Mouse (Mus musculus): ENCODE measurements around the gene Erc1. TPM values are rescaled to one million over a fixed set of nuclear protein-coding genes. Genes with fewer than 3 reads are reported as not detected.
A peak's percentile ranks its signal among the peaks of the same experiment; 100 is the strongest.

Erc1 gene
- polyA plus RNA-seq, 1 experiment from 2014 or later: 13.9 TPM

DNA sequence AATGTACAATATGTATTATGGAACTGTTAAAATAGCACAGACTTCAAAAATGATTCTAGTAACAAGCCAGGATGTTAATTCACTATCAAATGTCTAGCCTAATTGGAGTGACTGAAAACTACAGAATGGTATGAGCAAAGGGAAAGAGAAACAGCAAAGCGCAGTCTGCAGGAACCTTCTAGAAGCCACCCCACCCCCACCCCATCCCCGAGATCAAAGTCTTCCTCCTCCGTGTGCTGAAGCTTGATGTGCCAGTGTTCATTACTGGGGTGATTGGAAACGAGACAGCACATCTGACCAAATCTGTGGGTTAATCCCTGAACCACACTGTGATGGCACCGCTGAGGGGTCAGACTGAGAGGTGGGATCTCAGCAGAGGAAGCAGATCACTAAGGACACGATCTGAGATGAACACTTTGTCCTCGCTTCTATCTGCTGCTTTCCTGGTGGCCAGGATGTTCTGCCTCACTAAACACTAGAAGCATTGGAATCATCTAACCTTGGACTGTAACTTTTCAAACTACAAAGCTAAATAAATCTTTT, 98.8 kb downstream of the Erc1 start:
- no peaks in the 10 kb centered on the region for H3K4me1 ChIP-seq (replicated peaks)
- 84% methylated on average over 7 of the region's 7 CpGs for WGBS
- no peak overlapping the region for H3K27ac ChIP-seq
- no peak overlapping the region for H3K9ac ChIP-seq
- no peaks in the 10 kb centered on the region for H3K9me3 ChIP-seq (replicated peaks)
- H3K36me3 ChIP-seq: peaks cover 37% of the 10 kb centered on the region
- H3K27me3 ChIP-seq: no peaks in the 10 kb centered on the region
- ATAC-seq (replicated peaks; ENCODE audit: insufficient number of reproducible peaks, insufficient read depth, low FRiP score, low read depth): no peak
- no peak overlapping the region for H3K4me3 ChIP-seq
- no peak overlapping the region for H3K4me2 ChIP-seq

DNA sequence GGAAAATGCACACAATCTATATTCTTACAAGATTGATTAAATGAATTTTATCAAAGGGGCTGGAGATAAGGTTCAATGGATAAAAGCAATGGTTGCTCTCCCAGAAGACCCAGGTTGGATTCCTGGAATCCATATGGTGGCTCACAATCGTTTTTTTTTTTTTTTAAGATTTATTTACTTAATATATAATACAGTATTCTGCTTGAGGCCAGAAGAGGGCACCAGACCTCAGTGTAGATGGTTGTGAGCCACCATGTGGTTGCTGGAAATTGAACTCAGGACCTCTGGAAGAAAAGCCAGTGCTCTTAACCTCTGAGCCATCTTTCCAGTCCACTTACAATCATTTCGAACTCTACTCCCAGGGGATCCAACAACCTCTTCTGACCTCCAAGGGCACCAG, 106.1 kb downstream of the Erc1 start:
- no peak overlapping the region for H3K4me2 ChIP-seq
- 80% methylated on average over 2 of the region's 2 CpGs for WGBS
- no peak overlapping the region for H3K4me3 ChIP-seq
- H3K9ac ChIP-seq: no peak overlapping the region
- H3K4me1 ChIP-seq (replicated peaks): peaks cover 8% of the 10 kb centered on the region
- no peaks in the 10 kb centered on the region for H3K9me3 ChIP-seq (replicated peaks)
- no peak overlapping the region for H3K27ac ChIP-seq
- no peak for ATAC-seq (replicated peaks; ENCODE audit: insufficient number of reproducible peaks, insufficient read depth, low FRiP score, low read depth)
- no peaks in the 10 kb centered on the region for H3K27me3 ChIP-seq
- H3K36me3 ChIP-seq: peaks cover 12% of the 10 kb centered on the region

DNA sequence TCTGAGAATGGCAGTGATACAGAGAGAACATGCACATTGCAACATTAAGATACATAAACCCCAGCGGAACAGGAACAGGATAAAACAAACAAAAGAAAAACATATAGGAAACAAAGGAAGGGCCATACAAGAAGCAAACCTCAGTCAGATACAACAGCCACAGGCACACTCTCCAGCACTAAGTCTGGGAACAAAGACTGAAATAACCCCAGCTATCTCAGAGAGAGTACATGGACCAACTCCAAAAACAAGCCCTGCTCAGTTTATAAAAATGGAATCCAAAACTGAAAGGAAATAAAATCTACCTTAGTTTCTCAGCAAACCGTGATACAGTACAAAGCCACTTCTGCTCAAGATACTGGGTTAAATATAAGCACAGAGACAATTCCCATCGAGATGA, 107.4 kb downstream of the Erc1 start:
- Histone ChIP-seq H3K4me1 (replicated peaks) (peaks cover 8% of the 10 kb centered on the region), H3K9me3 (replicated peaks) (no peaks in the 10 kb centered on the region), H3K36me3 (peaks cover 12% of the 10 kb centered on the region), H3K27ac (peak overlapping the region; percentile 11; the same call in 1 of the 2 replicates), H3K27me3 (no peaks in the 10 kb centered on the region), H3K4me2 (no peak overlapping the region), H3K4me3 (no peak overlapping the region), H3K9ac (no peak overlapping the region)
- no peak for ATAC-seq (replicated peaks; ENCODE audit: insufficient number of reproducible peaks, insufficient read depth, low FRiP score, low read depth)
- 69% methylated on average over 3 of the region's 3 CpGs for WGBS

DNA sequence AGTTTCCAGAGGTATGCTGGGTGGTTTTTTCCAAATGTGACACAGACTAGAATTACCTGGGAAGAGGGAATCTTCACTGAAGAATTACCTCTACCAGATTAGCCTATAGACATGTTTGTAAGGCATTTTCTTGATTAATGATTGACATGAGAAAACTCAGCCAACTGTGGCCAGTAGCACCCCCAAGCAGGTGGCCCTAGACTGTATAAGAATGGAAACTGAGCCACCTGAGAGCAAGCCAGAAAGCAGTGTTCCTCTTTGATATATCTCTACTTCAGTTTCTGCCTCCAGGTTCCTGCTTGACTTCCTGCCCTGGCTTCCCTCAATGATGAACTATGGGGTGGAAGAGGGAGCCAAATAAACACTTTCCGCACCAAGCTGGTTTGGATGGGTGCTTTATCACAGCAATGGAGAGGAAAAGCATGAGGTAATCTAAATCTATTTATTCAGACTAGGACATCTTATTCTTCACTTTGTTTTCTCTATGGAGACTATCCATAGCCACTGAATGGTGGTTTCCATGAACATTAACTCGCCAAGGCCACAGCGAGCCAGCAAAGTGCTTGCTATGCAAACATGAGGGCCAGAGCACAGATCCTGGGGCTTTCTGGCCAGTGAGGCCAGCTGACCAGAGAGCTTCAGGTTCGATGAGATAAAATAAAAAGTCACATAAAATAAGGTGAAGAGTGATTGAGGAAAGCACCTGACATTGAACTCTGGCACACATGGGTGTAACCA, 109.2 kb downstream of the Erc1 start:
- H3K9me3 ChIP-seq (replicated peaks): no peaks in the 10 kb centered on the region
- H3K27ac ChIP-seq: no peak overlapping the region
- no peak for ATAC-seq (replicated peaks; ENCODE audit: insufficient number of reproducible peaks, insufficient read depth, low FRiP score, low read depth)
- no peak overlapping the region for H3K4me2 ChIP-seq
- no peaks in the 10 kb centered on the region for H3K27me3 ChIP-seq
- H3K36me3 ChIP-seq: peaks cover 12% of the 10 kb centered on the region
- H3K9ac ChIP-seq: no peak overlapping the region
- 83% methylated on average over 4 of the region's 4 CpGs for whole genome bisulfite sequencing
- peaks cover 8% of the 10 kb centered on the region for H3K4me1 ChIP-seq (replicated peaks)
- H3K4me3 ChIP-seq: no peak overlapping the region

DNA sequence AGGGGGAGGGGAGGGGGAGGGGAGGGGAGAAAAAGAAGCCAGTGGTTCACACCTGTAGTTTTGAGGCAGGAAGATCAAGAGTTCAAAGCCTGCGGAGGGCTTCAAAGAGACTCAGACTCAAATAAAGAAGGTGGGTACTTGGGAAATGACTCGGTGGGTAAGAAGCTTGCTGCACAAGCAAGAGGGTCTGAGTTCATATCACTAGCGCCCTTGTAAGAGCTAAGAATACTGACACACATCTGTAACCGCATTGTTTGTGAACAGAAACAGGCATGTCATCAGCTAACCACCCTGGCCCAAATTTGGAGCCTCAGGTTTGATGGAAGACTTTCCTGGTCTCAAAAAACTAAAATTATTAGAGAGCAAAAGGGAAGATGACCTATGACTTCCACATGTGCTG, 110.3 kb downstream of the Erc1 start:
- Histone ChIP-seq H3K4me3 (no peak overlapping the region), H3K27me3 (no peaks in the 10 kb centered on the region), H3K4me1 (replicated peaks) (peaks cover 8% of the 10 kb centered on the region), H3K36me3 (peaks cover 7% of the 10 kb centered on the region), H3K27ac (no peak overlapping the region), H3K9me3 (replicated peaks) (no peaks in the 10 kb centered on the region), H3K4me2 (no peak overlapping the region), H3K9ac (no peak overlapping the region)
- ATAC-seq (replicated peaks; ENCODE audit: insufficient number of reproducible peaks, insufficient read depth, low FRiP score, low read depth): no peak
- WGBS: 88% methylated on average over 4 of the region's 4 CpGs

DNA sequence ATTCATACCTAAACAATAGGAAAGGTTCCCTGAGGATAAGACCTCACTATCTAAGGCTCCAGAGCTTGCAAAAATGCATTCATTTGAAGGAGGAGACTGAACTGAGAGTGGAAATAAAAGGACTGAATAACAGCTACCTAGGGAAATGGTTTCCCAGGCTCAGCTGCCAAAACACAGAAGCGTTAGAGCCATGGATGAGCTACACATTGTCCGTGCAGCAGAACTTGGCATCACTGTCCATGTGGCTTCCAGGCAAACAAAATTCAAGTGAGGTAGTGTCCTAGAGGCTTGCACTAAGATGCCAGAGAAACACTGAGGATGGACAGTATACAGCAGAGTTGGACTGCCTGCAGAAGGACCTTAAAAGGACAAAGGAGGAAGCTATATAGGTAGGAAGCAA, 112.0 kb downstream of the Erc1 start:
- Histone ChIP-seq H3K4me1 (replicated peaks) (peaks cover 8% of the 10 kb centered on the region), H3K9me3 (replicated peaks) (no peaks in the 10 kb centered on the region), H3K36me3 (peaks cover 6% of the 10 kb centered on the region), H3K4me2 (no peak overlapping the region), H3K27ac (no peak overlapping the region), H3K4me3 (no peak overlapping the region), H3K9ac (no peak overlapping the region), H3K27me3 (no peaks in the 10 kb centered on the region)
- no peak for ATAC-seq (replicated peaks; ENCODE audit: insufficient number of reproducible peaks, insufficient read depth, low FRiP score, low read depth)
- WGBS: 75% methylated on average over 2 of the region's 2 CpGs

DNA sequence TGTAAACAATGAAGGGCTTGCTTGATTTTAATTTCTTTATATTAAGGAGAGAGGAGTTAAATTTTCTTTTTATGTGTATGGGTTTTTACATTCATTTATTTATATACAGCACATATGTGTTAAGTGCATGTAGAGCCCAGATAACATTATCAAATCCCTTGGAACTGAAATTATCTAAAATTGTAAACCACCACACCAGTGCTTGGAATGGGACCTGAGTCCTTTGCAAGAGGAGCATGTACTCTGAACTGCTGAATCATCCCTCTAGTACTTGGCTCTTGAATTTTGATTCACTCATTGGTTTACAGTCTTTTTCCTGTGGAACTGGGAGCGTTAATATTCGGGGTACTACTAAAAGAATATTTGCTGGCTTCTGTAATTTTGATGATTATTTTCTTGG, 116.8 kb downstream of the Erc1 start:
- H3K4me1 ChIP-seq (replicated peaks): no peaks in the 10 kb centered on the region
- no peaks in the 10 kb centered on the region for H3K36me3 ChIP-seq
- no peak overlapping the region for H3K4me2 ChIP-seq
- H3K4me3 ChIP-seq: no peak overlapping the region
- H3K9me3 ChIP-seq (replicated peaks): no peaks in the 10 kb centered on the region
- WGBS: 91% methylated on average over 2 of the region's 2 CpGs
- no peaks in the 10 kb centered on the region for H3K27me3 ChIP-seq
- ATAC-seq (replicated peaks; ENCODE audit: insufficient number of reproducible peaks, insufficient read depth, low FRiP score, low read depth): no peak
- no peak overlapping the region for H3K9ac ChIP-seq
- H3K27ac ChIP-seq: no peak overlapping the region

DNA sequence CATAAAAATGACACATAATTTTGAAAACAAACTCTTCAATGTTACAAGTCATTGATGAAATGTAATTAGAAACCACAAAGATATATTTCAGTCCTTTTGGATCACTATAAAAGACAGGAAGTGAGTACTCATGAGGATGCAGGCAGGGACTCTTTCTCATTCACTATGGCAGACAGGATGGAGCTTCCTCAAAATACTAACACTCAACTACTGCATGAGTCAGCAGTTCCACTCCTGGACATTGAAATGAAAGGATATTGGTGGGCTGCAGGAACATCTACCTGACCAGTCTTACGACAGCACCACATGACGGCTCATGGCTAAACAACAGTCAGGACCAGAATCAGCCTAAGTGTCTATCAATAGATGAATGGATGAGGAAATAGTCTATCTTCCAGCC, 132.7 kb downstream of the Erc1 start:
- no peak overlapping the region for H3K9ac ChIP-seq

DNA sequence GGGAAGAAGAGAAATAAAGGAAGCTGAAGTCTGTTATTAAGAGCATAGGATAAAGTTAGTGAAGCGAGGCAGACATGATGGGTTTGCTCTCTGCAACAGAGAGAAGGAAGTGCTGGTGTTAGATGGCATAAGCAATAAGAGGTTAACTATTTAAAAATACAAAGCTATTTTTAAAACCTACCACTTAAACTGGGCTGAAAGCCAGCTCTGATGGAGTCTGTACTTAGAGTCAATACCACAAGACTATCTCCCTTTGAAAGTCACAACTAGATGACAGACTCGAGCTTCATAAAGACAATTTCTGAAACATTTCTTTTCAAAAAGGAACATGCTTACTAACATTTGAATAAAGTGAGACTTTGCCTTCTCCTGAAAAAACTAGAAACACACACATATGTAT, 134.0 kb downstream of the Erc1 start:
- no peak; the same call in 1 of the 2 replicates for ATAC-seq (replicated peaks; ENCODE audit: insufficient number of reproducible peaks, insufficient read depth, low FRiP score, low read depth)
- Histone ChIP-seq H3K27ac (peak overlapping the region; percentile 78), H3K9ac (no peak overlapping the region), H3K36me3 (no peaks in the 10 kb centered on the region), H3K4me2 (peak overlapping the region; percentile 51), H3K4me1 (replicated peaks) (peaks cover 24% of the 10 kb centered on the region), H3K9me3 (replicated peaks) (no peaks in the 10 kb centered on the region), H3K27me3 (no peaks in the 10 kb centered on the region), H3K4me3 (peak overlapping the region; percentile 9)
- 31% methylated on average over 2 of the region's 2 CpGs for WGBS

More for the DNA sequence above, 132.7 kb downstream of the Erc1 start:
- ATAC-seq (replicated peaks; ENCODE audit: insufficient number of reproducible peaks, insufficient read depth, low FRiP score, low read depth): no peak
- Histone ChIP-seq H3K4me3 (no peak overlapping the region), H3K27me3 (no peaks in the 10 kb centered on the region), H3K36me3 (no peaks in the 10 kb centered on the region), H3K9me3 (replicated peaks) (no peaks in the 10 kb centered on the region), H3K4me2 (no peak overlapping the region), H3K4me1 (replicated peaks) (peaks cover 24% of the 10 kb centered on the region), H3K27ac (no peak overlapping the region)
- 94% methylated on average over 2 of the region's 2 CpGs for WGBS

DNA sequence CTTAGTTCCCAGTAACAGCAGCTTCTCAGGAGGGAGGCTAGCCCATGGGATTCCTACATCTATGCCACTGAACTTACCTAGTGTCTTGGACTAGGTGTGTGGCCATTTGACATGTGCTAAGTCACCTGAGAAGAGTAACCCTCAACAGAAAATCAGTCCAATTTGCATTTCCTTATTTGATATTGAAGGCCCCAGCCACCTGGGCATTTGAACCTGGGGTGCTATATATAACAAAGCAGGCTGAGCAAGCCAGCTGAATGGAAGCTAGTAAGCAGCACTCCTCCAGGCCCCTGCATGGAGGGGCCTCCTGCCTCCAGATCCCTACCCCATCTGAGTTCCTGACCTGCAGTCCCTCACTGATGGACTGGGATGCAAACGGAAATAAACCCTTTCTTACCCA, 135.5 kb downstream of the Erc1 start:
- Histone ChIP-seq H3K27ac (peak overlapping the region; percentile 78; the same call in 1 of the 2 replicates), H3K4me2 (peak overlapping the region; percentile 51; the same call in 1 of the 2 replicates), H3K4me3 (no peak overlapping the region), H3K27me3 (no peaks in the 10 kb centered on the region), H3K36me3 (no peaks in the 10 kb centered on the region), H3K9ac (no peak overlapping the region), H3K9me3 (replicated peaks) (no peaks in the 10 kb centered on the region), H3K4me1 (replicated peaks) (peaks cover 24% of the 10 kb centered on the region)
- 48% methylated on average over 1 of the region's 1 CpGs for WGBS
- ATAC-seq (replicated peaks; ENCODE audit: insufficient number of reproducible peaks, insufficient read depth, low FRiP score, low read depth): no peak

DNA sequence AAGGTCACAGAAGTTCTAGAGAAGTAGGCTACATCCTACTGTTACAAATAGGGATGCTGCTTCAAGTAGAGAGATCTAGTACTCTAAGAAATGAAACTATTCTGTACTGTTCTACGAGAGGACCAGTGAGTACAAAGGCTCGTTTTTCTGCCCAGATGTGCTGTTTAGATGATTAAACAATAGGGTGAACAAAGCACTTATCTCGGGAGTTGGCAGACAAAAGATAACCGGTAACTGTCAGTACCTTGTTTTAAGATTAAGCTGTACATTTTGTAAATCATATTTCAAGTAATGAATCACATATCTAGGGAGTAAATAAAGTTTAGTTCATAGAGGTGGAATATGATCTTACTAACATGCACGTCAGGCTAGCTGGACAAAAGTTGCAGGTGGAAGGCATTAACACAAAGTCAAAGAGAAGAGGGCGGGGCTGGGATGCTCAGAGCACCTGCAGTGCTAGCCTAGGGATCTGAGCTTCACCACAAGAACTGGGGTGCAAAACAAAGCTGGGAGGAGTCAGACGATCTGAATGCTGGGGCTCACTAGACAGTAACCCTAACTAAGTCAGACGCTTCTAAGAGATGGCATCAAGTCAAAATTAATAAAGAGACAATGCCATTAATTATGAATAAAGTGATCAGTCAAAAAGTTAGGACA, 136.2 kb downstream of the Erc1 start:
- H3K4me1 ChIP-seq (replicated peaks): peaks cover 24% of the 10 kb centered on the region
- H3K27ac ChIP-seq: no peak overlapping the region; the same call in 1 of the 2 replicates
- H3K4me2 ChIP-seq: no peak overlapping the region
- no peak overlapping the region for H3K9ac ChIP-seq
- no peak overlapping the region for H3K4me3 ChIP-seq
- no peaks in the 10 kb centered on the region for H3K36me3 ChIP-seq
- H3K27me3 ChIP-seq: no peaks in the 10 kb centered on the region
- ATAC-seq (replicated peaks; ENCODE audit: insufficient number of reproducible peaks, insufficient read depth, low FRiP score, low read depth): no peak
- H3K9me3 ChIP-seq (replicated peaks): no peaks in the 10 kb centered on the region
- 70% methylated on average over 8 of the region's 8 CpGs for WGBS
